In genomic region chr7:73426752-73427386, GRCm38 (mm10) we compare ENCODE assay signal across 22 mouse cellular contexts. TPM values are rescaled to one million over a fixed set of nuclear protein-coding genes. Genes with fewer than 3 reads are reported as not detected.
DNase-seq lines count a peak whose midpoint lies in the region; ATAC-seq lines count a peak whose summit lies in the region.
"Had no signal": no experiment of that assay in that cellular context is flagged by ENCODE, and none has a peak within 500 bp of the region (broad histone marks: within the 10 kb centered on the region; RNA-seq: fewer than 3 reads in every experiment).

No protein-coding gene starts in this region.

- H3K4me2 ChIP-seq in neural tube, embryonic 15.5 days: no peak overlapping the region
- H3K4me2 ChIP-seq: embryonic facial prominence, embryonic 13.5 days; heart, embryonic 13.5 days; kidney, embryonic 15.5 days; limb, embryonic 12.5 days; liver, embryonic 13.5 days; lung, embryonic 15.5 days; midbrain, embryonic 13.5 days had no signal

- no peak overlapping the region for H3K27ac ChIP-seq in heart, embryonic 10.5 days
- peak overlapping the region; percentile 37; the same call in 1 of the 2 replicates for H3K27ac ChIP-seq in neural tube, embryonic 15.5 days (replicated peaks)
- H3K27ac ChIP-seq: embryonic facial prominence, embryonic 13.5 days; heart, embryonic 13.5 days; kidney, embryonic 15.5 days; limb, embryonic 12.5 days; liver, embryonic 13.5 days; lung, embryonic 15.5 days; macrophage had no signal

- H3K4me1 ChIP-seq in heart, embryonic 10.5 days: peaks cover 14% of the 10 kb centered on the region
- H3K4me1 ChIP-seq in neural tube, embryonic 15.5 days: peaks cover 25% of the 10 kb centered on the region
- H3K4me1 ChIP-seq: liver, embryonic 13.5 days had no signal

- H3K27me3 ChIP-seq in heart, embryonic 10.5 days (ENCODE audit: insufficient read depth, poor library complexity, severe bottlenecking): no peaks in the 10 kb centered on the region
- no peaks in the 10 kb centered on the region for H3K27me3 ChIP-seq in neural tube, embryonic 15.5 days (replicated peaks)
- H3K27me3 ChIP-seq: embryonic facial prominence, embryonic 13.5 days; heart, embryonic 13.5 days; kidney, embryonic 15.5 days; limb, embryonic 12.5 days; liver, embryonic 13.5 days; lung, embryonic 15.5 days; midbrain, embryonic 13.5 days had no signal

- no peaks in the 10 kb centered on the region for H3K9me3 ChIP-seq in heart, embryonic 10.5 days
- no peaks in the 10 kb centered on the region for H3K9me3 ChIP-seq in neural tube, embryonic 15.5 days (replicated peaks)
- H3K9me3 ChIP-seq: embryonic facial prominence, embryonic 13.5 days; heart, embryonic 13.5 days; kidney, embryonic 15.5 days; limb, embryonic 12.5 days; liver, embryonic 13.5 days; lung, embryonic 15.5 days; midbrain, embryonic 13.5 days had no signal

- peaks cover 52% of the 10 kb centered on the region for H3K36me3 ChIP-seq in heart, embryonic 10.5 days
- peaks cover 36% of the 10 kb centered on the region for H3K36me3 ChIP-seq in neural tube, embryonic 15.5 days

- no peak overlapping the region for H3K4me3 ChIP-seq in heart, embryonic 10.5 days
- H3K4me3 ChIP-seq in neural tube, embryonic 15.5 days (replicated peaks): no peak overlapping the region
- H3K4me3 ChIP-seq: embryonic facial prominence, embryonic 13.5 days; heart, embryonic 13.5 days; kidney, embryonic 15.5 days; limb, embryonic 12.5 days; liver, embryonic 13.5 days; lung, embryonic 15.5 days; midbrain, embryonic 13.5 days had no signal

- ATAC-seq in neural tube, embryonic 15.5 days (ENCODE audit: low FRiP score): no peak
- ATAC-seq in megakaryocyte, adult 5-6 weeks (ENCODE audit: poor library complexity, severe bottlenecking): 0 out of 2 replicates have a peak, but pooled peaks have one; percentile 21
- no peak for ATAC-seq in erythroblast, adult 5-6 weeks (replicated peaks; ENCODE audit: low FRiP score, poor library complexity, severe bottlenecking)
- ATAC-seq: forebrain, embryonic 16.5 days; midbrain, embryonic 13.5 days had no signal

- intact Hi-C loops in heart, postnatal 10 days (cut with DNase I): no loop called here

- DNase-seq in heart, embryonic 10.5 days (ENCODE audit: low spot score): peak; percentile 63
- no peak for DNase-seq in heart, postnatal 10 days
- no peak for DNase-seq in neural tube, embryonic 10.5 days (ENCODE audit: extremely low spot score, low spot score)
- DNase-seq in kidney, postnatal 36 days: no peak
- DNase-seq: B cell, adult 2 months; cerebellum, adult 11-12 months; cerebellum, postnatal 14 days; heart, postnatal 36 days; liver, embryonic 13.5 days; right cerebral cortex, postnatal 4 days; thymus, postnatal 14 days had no signal

- 89% methylated on average over 8 of the region's 8 CpGs for WGBS in heart, embryonic 10.5 days
- WGBS in neural tube, embryonic 15.5 days: 85% methylated on average over 8 of the region's 8 CpGs

- H3K9ac ChIP-seq in neural tube, embryonic 15.5 days (replicated peaks): no peak overlapping the region
- H3K9ac ChIP-seq: embryonic facial prominence, embryonic 13.5 days; heart, embryonic 13.5 days; kidney, embryonic 15.5 days; limb, embryonic 12.5 days; liver, embryonic 13.5 days; lung, embryonic 15.5 days; midbrain, embryonic 13.5 days had no signal

RNA-seq across cellular contexts. Expression of gene Rgma, which starts 51.6 kb away (rescaled TPM):
- 3.4 and 6.9 TPM in 2 replicates for polyA plus RNA-seq in heart, embryonic 10.5 days (2016; fragmentation: Nextera tagmentation; extraction: Ambion mirVana)
- total RNA-seq in heart, postnatal 10 days (2021): 10 to 100 TPM; 40.6 to 50.4 TPM
- 32.3 and 32.7 TPM in 2 replicates for polyA plus RNA-seq in neural tube, embryonic 15.5 days (2015; fragmentation: Nextera tagmentation; extraction: Ambion mirVana)
- not detected in 2 replicates for total RNA-seq in megakaryocyte, adult 5-6 weeks (2015)
- not detected in 2 replicates for total RNA-seq in megakaryocyte, adult 5-6 weeks (2017)
- not detected in 2 replicates for total RNA-seq in erythroblast, adult 5-6 weeks (2015; ENCODE audit: low replicate concordance)
- total RNA-seq in erythroblast, adult 5-6 weeks (2017; ENCODE audit: low replicate concordance): not detected in 2 replicates
- polyA plus RNA-seq: macrophage had no signal

Comparison
In these comparisons a context has a peak if more than half of its experiments do, and no peak if none do; other contexts are left out.
1. RNA of gene Rgma, which starts 51.6 kb away (total RNA-seq): 40.6 to 50.4 TPM in heart, postnatal 10 days; not detected in megakaryocyte, adult 5-6 weeks and not detected in erythroblast, adult 5-6 weeks; every median in the first group is over 10 times any median in the second.